Mouse (Mus musculus) bone marrow, adult 2 months (tissue): ENCODE measurements around the gene Il4i1.

Experiments used
- CTCF ChIP-seq: fragments of 200-500 bp; IDR thresholded peaks from 2 replicates; pipeline ENCODE4 v1.5.1; 2011; ENCODE audit warnings: low read length, control low read depth; ENCODE audit not compliant: control insufficient read depth, insufficient read depth
- POLR2A ChIP-seq: fragments of 200-500 bp; IDR thresholded peaks from 2 replicates; pipeline ENCODE4 v1.6.1; 2011; ENCODE audit warnings: low read depth, mild to moderate bottlenecking, control low read depth, low read length, borderline replicate concordance; ENCODE audit not compliant: control insufficient read depth

GRCm38 (mm10) chr7:44856265-44856916 is 40.2 kb downstream of the Il4i1 start:
- TF ChIP-seq POLR2A = no peak
- TF ChIP-seq CTCF = no peak
